Mouse (Mus musculus): Measurements from ENCODE around the gene Dennd1a.

The Dennd1a gene

DNA sequence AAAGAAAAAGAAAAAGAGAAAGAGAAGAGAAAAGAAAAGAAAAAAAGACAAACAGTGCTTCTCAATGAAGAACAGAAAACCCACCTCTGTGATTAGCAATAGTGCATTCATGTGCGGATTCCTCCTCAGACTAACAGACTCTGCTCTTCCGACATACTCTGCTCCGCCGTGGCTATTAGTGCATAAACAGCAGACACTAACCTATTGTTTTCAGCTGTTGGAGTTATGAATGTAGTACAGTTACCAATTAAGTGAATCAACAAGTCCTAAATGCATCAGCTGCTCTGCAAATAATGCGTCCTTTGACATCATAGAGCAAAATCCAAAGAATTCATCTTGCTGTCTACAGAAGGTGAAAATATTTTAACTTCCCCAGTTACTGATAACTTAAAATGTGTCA lies 121.2 kb downstream of the Dennd1a start:
- no peak for DNase-seq (ENCODE audit: extremely low spot score, low spot score)

DNA sequence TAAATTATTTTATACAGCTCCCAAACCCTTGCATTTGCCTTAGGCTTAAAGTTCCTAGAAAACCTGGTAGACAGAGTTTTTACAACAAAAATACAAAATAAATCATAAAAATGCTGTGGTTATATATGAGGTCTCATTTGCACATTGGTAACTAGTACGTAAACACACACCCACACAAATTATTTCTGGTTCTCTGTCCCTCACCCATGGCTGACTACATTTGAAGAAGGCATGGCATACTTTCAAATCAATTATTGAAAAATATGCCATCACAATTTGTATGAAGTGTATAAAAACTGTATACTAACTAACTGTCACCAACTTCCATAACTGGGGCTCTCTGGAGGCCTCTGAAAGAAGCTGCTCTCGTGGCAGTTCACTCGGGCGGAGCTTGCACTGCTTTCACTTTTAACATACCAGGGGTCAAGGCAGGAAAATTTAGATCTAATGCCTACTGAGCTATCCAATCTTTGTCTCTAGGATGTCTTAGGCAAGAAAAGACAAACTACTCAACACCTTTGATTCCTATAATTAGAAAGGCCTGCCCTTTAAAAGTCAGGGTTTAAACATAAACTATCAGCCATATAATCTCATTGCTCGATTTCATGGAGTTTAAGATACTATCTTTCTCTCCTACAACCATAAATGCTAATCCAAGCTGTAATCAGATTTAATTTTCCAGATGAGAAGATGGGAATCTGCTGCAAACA lies 122.7 kb downstream of the Dennd1a start:
- no peak for DNase-seq (ENCODE audit: extremely low spot score, low spot score)

DNA sequence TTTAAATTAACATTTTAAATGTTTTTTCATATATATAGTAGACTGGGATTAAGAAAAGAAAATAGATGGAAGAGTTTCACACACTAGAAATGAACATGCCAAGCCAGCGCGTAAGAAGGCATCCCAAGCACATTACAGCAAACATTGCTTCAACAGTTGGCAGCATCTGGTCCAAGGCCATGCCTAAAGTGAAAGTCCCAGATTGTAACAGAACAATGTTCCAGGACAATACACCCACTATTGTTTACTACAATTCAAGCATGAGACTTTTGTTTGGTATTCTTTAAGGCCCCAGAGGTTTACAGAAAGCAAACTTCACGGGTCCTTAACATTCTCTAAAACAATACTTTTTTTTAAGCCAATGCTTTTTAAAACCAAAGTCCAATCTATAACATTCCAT lies 124.7 kb downstream of the Dennd1a start:
- DNase-seq (ENCODE audit: extremely low spot score, low spot score): no peak

DNA sequence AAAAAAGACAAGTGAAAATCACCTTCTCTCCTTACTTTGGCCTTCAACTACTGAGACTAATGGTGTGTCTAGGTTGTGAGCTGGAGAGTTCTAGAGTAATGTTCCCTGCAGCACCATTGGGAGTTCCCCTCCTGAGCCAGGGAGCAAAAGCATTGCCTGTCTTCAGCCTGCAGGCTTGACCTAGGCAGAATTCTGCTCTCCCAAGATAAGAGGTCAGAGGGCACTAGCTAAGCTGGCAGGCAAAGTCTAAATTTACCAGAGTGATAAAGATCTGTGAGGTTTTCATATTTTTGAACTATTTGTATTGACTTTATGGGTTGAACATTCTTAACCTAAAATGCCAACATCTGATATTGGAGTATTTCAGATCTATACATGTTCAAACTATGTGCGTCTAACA lies 125.7 kb downstream of the Dennd1a start:
- DNase-seq (ENCODE audit: extremely low spot score, low spot score): no peak

DNA sequence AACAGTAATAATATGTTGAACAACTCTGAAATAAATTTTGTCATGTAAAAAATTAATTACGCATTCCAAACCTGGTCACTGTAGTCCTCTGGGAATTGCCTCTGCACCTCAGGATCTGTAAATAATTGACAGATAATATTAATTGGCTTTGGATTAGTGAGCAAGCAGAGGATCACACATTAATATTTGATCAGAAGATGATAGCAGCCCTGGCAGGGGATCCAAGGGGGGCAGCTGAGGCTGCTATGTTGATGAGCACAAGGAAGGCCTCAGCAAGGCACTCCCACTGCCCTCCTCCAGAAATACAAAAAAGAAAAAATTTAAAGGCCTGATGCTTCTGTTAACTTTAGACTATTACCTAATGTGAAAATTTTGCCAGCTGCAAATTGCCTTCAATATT lies 127.5 kb downstream of the Dennd1a start:
- DNase-seq (ENCODE audit: extremely low spot score, low spot score): no peak

DNA sequence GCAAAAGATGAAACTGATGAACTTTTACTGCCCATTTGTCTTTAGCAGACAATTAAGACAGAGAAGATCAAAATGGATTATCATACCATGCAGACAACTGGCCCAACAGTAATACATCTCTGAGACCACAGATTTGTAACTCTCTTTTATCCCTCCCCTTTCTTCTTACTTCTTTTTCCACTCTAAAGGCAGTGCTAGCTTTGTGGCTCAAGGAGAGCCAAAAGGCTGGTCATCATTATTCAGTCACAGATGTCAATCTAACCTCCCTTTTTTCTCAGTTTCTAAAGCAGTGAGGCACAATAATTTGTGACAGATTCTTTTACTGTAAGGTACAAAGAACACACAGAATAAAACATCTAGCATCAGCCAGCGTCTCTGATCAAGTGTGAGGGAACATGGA lies 130.2 kb downstream of the Dennd1a start:
- DNase-seq (ENCODE audit: extremely low spot score, low spot score): no peak

DNA sequence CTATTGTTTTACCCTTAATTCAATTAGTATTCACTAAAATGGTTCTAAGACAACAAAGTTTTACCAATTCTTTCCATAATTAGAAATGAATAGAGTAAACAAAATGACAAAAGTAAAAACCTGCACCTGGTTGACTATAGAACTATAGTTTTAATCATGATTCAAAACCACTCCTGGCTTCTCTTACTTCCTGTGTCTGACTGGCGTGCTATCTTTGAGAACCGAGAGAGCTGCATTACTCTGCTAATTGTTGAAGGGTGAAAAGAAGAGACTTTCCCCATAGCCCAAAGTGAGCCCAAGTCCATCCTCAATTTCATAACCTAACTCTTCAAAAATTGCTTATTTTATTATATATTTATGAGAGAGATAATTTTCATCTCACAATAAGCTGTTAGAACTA lies 131.2 kb downstream of the Dennd1a start:
- no peak for DNase-seq (ENCODE audit: extremely low spot score, low spot score)

DNA sequence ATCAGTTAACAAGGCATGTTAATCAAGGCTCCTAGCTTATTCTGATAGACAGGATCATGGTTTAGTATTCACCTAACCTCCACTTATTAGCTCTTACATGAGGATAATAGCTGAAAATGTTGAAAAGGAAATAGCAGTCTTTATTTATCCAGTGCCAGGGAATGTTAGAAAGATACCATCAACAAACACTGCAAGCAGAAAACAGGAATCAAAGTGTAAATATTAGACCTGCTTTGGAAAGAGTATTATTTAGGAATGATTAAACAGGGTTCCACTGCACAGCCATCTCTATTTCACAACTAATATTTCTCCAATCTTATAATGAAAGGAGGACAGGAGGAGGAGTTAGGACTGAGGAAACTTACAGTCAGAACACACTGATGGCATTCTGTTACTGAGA lies 142.4 kb downstream of the Dennd1a start:
- DNase-seq (ENCODE audit: extremely low spot score, low spot score): no peak

DNA sequence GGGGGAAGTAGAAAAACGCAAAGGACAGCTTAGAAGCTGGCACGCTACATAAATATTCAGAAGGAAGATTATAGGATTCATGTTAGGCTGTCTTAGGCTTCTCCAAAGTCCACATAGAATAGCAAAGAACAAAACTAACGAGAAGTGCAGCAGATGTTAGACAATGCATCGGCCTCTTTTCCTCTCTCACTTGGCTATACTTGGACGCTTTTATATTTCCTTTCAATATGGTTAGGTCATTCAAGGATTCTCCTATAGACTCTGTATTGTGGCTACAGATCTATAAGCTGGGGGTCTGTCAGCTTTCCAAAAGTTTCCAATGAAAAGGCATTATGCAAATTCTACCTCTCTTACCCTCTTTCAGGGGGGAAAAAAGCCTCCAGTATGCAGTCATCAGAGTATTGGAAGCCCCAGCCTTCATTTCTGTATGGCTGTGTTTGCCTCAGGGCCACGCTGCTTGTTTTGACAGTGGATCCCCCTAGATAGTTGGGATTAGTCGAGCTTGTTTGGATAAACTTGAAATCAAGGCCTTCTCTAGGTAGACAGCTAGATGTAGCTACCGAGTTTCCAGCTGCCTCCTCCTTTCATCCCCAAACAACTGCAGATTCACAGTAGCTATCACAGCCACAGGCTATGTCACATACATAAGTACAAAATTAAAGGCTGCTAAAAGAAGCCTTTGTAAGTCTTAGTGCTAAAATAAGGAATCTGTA lies 143.0 kb downstream of the Dennd1a start:
- DNase-seq (ENCODE audit: extremely low spot score, low spot score): no peak

DNA sequence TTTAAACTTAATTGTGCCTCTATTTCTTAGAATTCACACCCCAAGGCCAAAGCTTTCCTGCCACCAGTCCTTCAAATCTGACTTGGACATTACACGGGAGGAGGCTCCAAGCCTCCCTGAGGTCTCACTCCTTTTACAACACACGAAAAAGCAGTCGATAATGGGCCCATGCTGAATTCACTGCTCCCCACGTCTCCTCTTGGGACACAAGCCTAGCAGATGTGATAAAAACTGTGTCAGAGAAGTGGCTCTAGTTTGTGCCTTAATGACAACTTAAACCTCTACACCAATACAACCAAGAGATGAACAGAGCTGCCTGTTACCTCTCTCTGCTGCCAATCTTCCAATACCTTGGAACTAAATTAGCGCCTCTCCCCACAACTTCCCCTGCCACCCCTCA lies 144.3 kb downstream of the Dennd1a start:
- no peak for DNase-seq (ENCODE audit: extremely low spot score, low spot score)

DNA sequence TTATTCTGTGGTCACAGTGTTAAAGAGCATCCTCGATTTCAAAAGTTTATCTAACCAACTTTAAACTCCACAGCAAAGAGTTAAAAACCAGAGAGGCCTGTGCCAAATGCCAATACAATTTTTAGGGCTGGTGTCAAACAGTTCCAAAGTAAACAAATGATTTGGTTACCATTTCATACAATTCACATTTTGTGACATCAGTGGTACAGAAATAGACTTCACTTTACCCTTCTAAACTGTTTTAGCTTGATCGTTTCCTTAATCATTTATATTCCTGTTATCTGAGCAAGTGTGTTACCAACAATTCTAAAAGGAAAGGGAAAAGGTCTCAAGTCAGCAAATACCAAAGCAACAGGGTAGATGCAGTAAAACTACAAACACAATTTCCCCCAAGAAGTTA lies 145.0 kb downstream of the Dennd1a start:
- DNase-seq (ENCODE audit: extremely low spot score, low spot score): no peak

DNA sequence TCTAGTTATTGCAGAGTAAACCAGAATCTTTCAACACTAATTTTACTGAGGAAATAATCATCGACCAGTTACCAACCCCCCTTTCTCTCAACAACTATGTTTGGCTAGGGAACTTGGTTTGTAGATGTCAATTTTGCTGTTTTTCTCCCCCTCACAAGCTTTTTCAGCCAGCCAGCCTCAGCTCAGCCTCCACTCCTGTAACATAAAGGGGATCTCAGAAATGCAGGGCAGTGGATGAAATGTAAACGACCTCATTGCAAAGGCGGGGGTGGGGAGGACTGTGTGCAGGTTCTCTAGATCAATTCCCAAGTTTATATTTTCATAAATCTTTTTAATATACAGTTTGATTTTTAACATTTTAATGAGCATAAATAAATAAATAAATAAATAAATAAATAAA lies 147.7 kb downstream of the Dennd1a start:
- no peak for DNase-seq (ENCODE audit: extremely low spot score, low spot score)

DNA sequence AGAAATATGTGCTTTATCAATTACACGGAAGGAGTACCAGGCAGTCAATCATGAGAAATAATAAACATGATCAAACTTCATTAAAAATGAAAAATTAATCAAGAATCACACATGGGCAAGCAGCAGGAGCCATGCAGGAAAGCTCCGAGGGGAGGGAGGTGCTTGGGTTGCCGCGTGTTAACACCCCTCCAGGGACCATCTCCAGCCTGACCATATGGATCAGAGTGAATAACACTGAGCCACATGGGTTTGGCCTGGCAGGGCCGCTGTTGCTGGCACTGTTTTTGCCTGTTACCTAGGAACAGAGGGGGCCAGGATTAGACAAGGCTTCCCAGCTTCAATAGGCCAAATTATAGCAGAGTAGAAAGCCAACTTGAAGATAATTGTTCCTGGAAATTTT lies 150.1 kb downstream of the Dennd1a start:
- DNase-seq (ENCODE audit: extremely low spot score, low spot score): peak; percentile 44

DNA sequence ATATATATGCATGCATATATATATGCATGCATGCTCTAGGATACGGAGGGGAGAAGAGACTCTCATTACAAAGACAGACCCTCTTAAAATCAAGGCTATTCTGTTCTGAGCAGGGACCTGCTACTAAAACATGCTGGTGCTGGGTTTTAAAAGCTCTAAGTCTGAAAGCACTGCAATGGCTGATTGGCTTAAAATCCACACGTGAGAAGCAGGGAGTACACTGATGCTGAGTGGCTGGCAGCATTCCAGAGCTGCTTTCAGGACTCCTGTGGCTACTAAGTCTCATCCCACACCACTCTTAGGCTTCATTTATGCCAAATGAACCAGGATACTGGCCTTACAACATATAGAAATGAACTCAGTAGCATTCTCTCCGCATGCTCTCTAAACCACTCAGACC lies 151.8 kb downstream of the Dennd1a start:
- no peak for DNase-seq (ENCODE audit: extremely low spot score, low spot score)

DNA sequence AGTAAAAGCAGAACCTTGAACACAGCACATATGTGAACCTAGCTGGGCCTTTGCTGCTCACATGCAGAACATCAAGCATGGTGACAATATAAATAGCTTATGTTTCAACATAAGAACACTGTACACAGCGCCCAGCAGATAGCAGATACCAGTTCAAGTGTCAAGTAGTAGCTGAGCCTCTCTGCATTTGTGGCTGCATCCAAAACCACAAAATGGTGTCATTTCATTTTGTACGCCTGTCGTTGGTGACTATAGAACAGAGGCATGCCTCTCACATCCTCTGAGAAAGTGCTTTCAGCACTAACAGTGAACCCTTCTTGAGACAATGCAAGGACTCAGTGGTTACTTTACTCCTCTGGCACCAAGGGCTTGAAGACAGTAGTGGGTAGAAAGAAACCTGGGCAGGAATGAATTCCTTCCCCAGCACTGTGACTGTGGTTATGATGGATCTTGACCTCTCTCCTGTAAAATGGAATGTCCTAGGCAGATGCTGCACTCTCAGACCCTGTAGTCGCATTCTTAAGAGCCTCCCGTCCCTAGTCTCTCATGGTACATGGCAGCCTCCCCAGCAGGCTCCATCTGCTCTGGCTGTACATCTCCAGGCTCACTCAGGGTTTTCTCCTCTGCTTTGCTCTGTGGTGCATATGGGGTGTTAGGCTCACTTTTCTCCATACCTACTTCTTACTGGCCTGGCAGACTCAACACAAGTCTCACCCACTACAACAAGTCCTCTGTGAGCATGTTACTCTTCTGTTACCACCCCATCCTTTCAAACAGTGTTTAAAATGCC lies 154.0 kb downstream of the Dennd1a start:
- no peak for DNase-seq (ENCODE audit: extremely low spot score, low spot score)

DNA sequence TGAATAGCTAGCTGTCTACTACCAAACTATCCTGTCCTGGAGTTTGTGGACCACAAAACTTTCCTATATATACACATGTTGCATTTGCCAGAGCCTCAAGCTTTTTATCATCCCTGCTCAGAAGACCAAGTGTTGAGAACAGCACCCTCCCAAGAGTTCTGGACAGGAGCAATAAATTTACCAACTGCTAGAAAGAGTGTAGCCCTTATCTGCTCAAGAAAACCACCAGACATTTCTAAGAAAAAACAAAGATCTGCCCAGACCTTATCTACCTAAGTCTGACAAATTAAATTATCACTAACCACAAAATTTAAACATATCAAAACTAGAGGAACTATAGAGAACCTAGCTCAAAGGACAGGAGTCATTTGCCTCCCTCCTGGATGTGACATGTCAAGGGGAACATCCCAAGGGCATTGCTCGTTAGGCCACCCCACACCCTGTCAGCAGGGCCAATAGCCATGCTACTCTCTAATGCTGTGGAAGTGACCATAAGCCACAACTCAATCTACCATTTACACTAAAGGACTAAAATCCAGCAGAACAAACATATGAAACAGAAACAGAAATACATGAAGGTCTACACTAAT lies 154.9 kb downstream of the Dennd1a start:
- no peak for DNase-seq (ENCODE audit: extremely low spot score, low spot score)

DNA sequence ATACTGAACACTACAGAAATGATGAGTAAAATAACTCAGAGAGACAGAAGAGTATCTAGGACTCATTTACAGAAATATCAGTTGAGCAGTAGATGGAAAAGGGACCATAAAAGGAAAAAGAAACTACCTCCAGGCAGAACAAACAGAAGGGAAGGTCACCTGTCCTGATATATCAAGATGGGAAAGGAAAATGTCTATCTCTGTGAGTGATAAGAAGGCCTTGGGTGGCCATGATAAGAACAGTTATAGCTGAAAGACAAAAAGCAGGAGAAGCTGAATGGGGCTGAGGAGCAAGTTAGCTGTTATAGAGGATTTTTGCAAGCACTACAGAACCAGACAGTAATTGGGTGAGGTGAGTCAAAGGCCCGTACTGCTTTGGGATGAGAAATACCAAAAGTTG lies 155.7 kb downstream of the Dennd1a start:
- DNase-seq (ENCODE audit: extremely low spot score, low spot score): no peak

DNA sequence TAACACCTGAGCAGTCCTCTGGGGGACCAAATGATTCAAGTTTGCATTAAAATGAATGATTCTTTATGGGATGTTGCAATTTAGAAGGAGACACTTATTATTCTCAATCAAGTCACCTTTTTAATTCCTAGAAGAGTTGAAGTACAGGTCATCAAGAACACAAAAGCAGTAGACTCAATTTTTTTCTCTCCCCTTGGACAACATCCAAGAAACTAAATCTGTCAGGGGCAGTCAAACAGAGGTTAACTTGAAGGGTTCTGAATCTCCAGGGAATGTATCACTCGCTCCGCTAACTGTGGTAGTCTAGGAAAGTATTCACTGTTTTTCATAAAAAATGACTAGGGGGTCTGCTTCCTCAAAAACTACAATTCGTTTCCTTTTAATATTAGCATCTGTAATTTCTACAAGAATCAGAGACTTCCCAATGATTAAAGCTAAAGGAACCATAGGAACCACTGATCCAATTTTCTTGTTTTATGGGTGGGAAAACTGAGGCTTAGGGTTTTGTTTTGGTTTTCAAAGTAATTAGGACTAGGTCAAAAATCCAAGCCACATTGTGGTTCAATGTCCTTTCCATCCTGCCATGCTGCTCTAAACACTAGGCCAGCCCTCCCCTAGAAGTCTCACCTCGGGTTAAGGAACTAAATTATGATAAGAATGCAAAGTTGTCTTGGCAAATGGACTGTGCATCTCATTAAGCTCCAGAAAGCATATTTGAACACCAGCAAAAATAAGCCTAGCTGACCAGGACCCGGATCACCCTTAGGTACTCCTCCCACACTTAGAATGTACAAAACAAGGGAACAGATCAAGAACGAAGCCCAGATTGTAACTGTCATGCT lies 157.0 kb downstream of the Dennd1a start:
- DNase-seq (ENCODE audit: extremely low spot score, low spot score): no peak

DNA sequence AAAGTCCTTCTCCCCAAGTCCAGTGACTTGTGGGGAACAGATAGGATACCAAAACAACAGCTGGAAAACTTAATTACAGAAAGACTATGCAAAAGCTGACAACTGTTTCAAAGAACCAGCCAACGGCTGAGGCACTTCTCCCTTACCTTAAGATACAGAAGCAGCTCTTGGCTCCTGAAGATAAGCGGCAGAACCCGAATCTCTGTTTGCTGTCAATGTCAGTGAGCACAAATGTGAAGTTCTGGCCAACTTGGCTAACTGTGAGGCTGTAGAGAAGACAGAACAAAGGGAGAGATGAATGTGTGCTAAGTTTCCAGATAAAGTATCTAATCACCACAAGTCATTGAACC lies 160.8 kb downstream of the Dennd1a start:
- DNase-seq (ENCODE audit: extremely low spot score, low spot score): no peak

DNA sequence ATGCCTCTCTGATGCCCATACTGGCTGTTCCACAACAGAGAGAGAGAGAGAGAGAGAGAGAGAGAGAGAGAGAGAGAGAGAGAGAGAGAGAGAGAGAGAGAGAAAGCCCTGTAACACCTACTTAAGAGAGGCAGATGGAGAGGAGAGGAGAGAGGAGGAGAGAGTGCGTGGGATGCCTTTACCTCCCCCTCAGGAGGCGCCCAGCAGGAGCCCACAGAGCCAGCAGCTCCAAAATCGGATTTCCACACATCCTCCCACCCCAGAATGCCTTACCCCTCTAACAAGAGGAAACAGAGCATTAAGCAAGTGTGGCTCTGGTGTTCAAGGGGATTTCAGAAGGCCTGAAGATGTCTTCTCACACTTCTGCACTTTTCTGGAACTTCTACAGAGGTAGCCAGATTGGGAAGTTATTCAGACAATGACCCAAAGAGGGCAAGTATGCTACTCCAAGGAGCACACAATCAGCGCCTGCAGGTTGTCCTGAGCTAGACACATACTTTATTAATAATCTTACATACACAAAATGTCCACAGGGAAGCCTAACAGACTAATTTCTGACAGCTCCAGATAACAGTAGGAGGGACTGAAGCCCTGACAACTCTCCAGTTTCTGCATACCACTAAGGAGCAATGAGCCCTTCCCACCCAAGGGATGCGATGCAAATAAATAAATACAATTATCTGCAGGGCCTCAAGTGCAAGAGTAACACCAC lies 161.4 kb downstream of the Dennd1a start:
- DNase-seq (ENCODE audit: extremely low spot score, low spot score): no peak

DNA sequence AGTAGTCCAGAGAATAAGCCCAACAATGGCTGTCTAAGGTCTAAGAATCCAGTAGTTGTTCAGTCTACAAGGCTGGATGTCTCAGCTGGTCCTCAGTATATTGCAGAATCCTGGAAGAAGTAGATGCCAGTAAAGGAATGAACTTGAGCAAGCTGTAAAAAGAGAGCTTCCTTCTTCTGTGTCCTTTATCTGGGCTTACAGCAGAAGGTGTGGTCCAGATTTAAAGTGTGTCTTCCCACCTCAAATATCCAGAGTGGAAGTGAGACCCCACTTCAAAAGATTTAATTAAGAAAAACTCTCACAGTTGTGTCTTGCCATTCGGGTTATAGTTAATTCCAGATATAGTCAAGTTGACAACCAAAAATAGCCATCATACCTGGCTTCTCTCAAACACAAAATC lies 162.5 kb downstream of the Dennd1a start:
- DNase-seq (ENCODE audit: extremely low spot score, low spot score): no peak

Data from neural tube, embryonic 10.5 days (tissue).